ENCODE assay signal across 8 mouse cellular contexts in genomic region chr13:65111961-65112360, GRCm38 (mm10). TPM values are rescaled to one million over a fixed set of nuclear protein-coding genes. Genes with fewer than 3 reads are reported as not detected.
DNase-seq lines count a peak whose midpoint lies in the region; ATAC-seq and TF ChIP-seq lines count a peak whose summit lies in the region.

No protein-coding gene starts in this region.

- WGBS in cerebellum, adult 2 months = 3% methylated on average over 5 of the region's 5 CpGs
- 2% methylated on average over 5 of the region's 5 CpGs for WGBS in embryonic facial prominence, embryonic 11.5 days

- no peaks in the 10 kb centered on the region for H3K9me3 ChIP-seq in embryonic facial prominence, embryonic 11.5 days (replicated peaks; ENCODE audit: control insufficient read depth, low read length)

- no peaks in the 10 kb centered on the region for H3K27me3 ChIP-seq in cerebellum, adult 2 months (ENCODE audit: control insufficient read depth, insufficient read depth, low read length)
- no peaks in the 10 kb centered on the region for H3K27me3 ChIP-seq in embryonic facial prominence, embryonic 11.5 days (ENCODE audit: control insufficient read depth, insufficient read depth, low read length)

- peak overlapping the region; percentile 62 for H3K4me2 ChIP-seq in embryonic facial prominence, embryonic 11.5 days (ENCODE audit: low read depth, low read length)

- peak overlapping the region; percentile 88 for H3K4me3 ChIP-seq in cerebellum, adult 2 months (replicated peaks; ENCODE audit: insufficient read depth, low read depth, low read length)
- peak overlapping the region; percentile 87 for H3K4me3 ChIP-seq in embryonic facial prominence, embryonic 11.5 days (ENCODE audit: low read depth, low read length)

- no peak for TF ChIP-seq CTCF in cerebellum, adult 2 months (IDR thresholded peaks at IDR 0.05; ENCODE audit: borderline replicate concordance, insufficient read depth, low read depth, low read length)

- TF ChIP-seq POLR2A in cerebellum, adult 2 months (IDR thresholded peaks at IDR 0.05; ENCODE audit: borderline replicate concordance, insufficient read depth, low read length) = no peak

- intact Hi-C loops in heart, postnatal 10 days (cut with DNase I) = loop anchor here (5.0 to 10.0 kb wide), 2 partner anchors 130 to 677 kb away; partner anchors contain the start of gene Cdk20

- no peak; the same call in 1 of the 2 replicates for ATAC-seq in embryonic facial prominence, embryonic 11.5 days (replicated peaks; ENCODE audit: insufficient number of reproducible peaks, low FRiP score, low TSS enrichment, low read depth)
- peak; percentile 57 for ATAC-seq in megakaryocyte-erythroid progenitor cell, adult 5-6 weeks (replicated peaks; ENCODE audit: low FRiP score, low TSS enrichment, poor library complexity, severe bottlenecking)

- peaks cover 3% of the 10 kb centered on the region; the same call in 1 of the 2 replicates for H3K4me1 ChIP-seq in cerebellum, adult 2 months (ENCODE audit: control insufficient read depth, insufficient read depth, low read length)
- H3K4me1 ChIP-seq in embryonic facial prominence, embryonic 11.5 days (ENCODE audit: control insufficient read depth, insufficient read depth, low read length) = no peaks in the 10 kb centered on the region

- H3K27ac ChIP-seq in cerebellum, adult 2 months (ENCODE audit: insufficient read depth, low read length) = no peak overlapping the region
- H3K27ac ChIP-seq in embryonic facial prominence, embryonic 11.5 days (replicated peaks; ENCODE audit: low read depth, low read length) = no peak overlapping the region; the same call in 1 of the 2 replicates

- peak overlapping the region; percentile 93 for H3K9ac ChIP-seq in embryonic facial prominence, embryonic 11.5 days (replicated peaks; ENCODE audit: low read length)

- H3K36me3 ChIP-seq in embryonic facial prominence, embryonic 11.5 days (replicated peaks; ENCODE audit: control insufficient read depth, insufficient read depth, low read depth, low read length) = no peaks in the 10 kb centered on the region

- no peak for DNase-seq in cerebellum, adult 2 months
- no peak for DNase-seq in cerebellum, adult 9-11 months
- peak; percentile 20 for DNase-seq in embryonic facial prominence, embryonic 11.5 days (ENCODE audit: low spot score)
- DNase-seq in heart, postnatal 10 days = peak; percentile 15 to 30
- DNase-seq in kidney, postnatal 4 days = peak; percentile 16 to 47
- peak; percentile 18 for DNase-seq in thymus, postnatal 0 days (ENCODE audit: low spot score)
- no peak for DNase-seq in right cerebral cortex, postnatal 25 days

RNA-seq across cellular contexts. Expression of gene Mfsd14b, which starts 0.8 kb away (rescaled TPM):
- 33.0 and 36.8 TPM in 2 replicates for polyA plus RNA-seq in cerebellum, adult 2 months (2012; rRNA removed)
- polyA plus RNA-seq in embryonic facial prominence, embryonic 11.5 days (2014; fragmentation: Nextera tagmentation; extraction: Ambion mirVana) = 52.8 and 56.1 TPM in 2 replicates
- 10 to 100 TPM; 26.8 to 27.9 TPM for total RNA-seq in heart, postnatal 10 days (2021)
- 48.1 and 54.7 TPM in 2 replicates for total RNA-seq in megakaryocyte-erythroid progenitor cell, adult 5-6 weeks (2014; fragmentation: Nextera tagmentation)
- 104 and 116 TPM in 2 replicates for total RNA-seq in megakaryocyte-erythroid progenitor cell, adult 5-6 weeks (2017)
- polyA plus RNA-seq in thymus, postnatal 0 days (2015; fragmentation: Nextera tagmentation; extraction: Ambion mirVana) = 43.7 and 44.3 TPM in 2 replicates

RNA-seq across cellular contexts. Expression of gene Olfr465-ps1, which starts 25.9 kb away (rescaled TPM):
- not detected in 2 replicates for polyA plus RNA-seq in cerebellum, adult 2 months (2012; rRNA removed)
- polyA plus RNA-seq in embryonic facial prominence, embryonic 11.5 days (2014; fragmentation: Nextera tagmentation; extraction: Ambion mirVana) = not detected in 2 replicates
- not detected for total RNA-seq in heart, postnatal 10 days (2021)
- total RNA-seq in megakaryocyte-erythroid progenitor cell, adult 5-6 weeks (2014; fragmentation: Nextera tagmentation) = not detected in 2 replicates
- not detected in 2 replicates for total RNA-seq in megakaryocyte-erythroid progenitor cell, adult 5-6 weeks (2017)
- polyA plus RNA-seq in thymus, postnatal 0 days (2015; fragmentation: Nextera tagmentation; extraction: Ambion mirVana) = not detected in 2 replicates

RNA-seq across cellular contexts. Expression of gene Olfr466, which starts 38.1 kb away (rescaled TPM):
- polyA plus RNA-seq in cerebellum, adult 2 months (2012; rRNA removed) = not detected in 2 replicates
- not detected in 2 replicates for polyA plus RNA-seq in embryonic facial prominence, embryonic 11.5 days (2014; fragmentation: Nextera tagmentation; extraction: Ambion mirVana)
- total RNA-seq in heart, postnatal 10 days (2021) = not detected
- not detected in 2 replicates for total RNA-seq in megakaryocyte-erythroid progenitor cell, adult 5-6 weeks (2014; fragmentation: Nextera tagmentation)
- not detected in 2 replicates for total RNA-seq in megakaryocyte-erythroid progenitor cell, adult 5-6 weeks (2017)
- polyA plus RNA-seq in thymus, postnatal 0 days (2015; fragmentation: Nextera tagmentation; extraction: Ambion mirVana) = not detected in 2 replicates

RNA-seq across cellular contexts. Expression of gene Prss47, which starts 59.4 kb away (rescaled TPM):
- polyA plus RNA-seq in cerebellum, adult 2 months (2012; rRNA removed) = not detected in 2 replicates
- polyA plus RNA-seq in embryonic facial prominence, embryonic 11.5 days (2014; fragmentation: Nextera tagmentation; extraction: Ambion mirVana) = not detected in 2 replicates
- total RNA-seq in heart, postnatal 10 days (2021) = not detected
- total RNA-seq in megakaryocyte-erythroid progenitor cell, adult 5-6 weeks (2014; fragmentation: Nextera tagmentation) = not detected in 2 replicates
- not detected in 2 replicates for total RNA-seq in megakaryocyte-erythroid progenitor cell, adult 5-6 weeks (2017)
- polyA plus RNA-seq in thymus, postnatal 0 days (2015; fragmentation: Nextera tagmentation; extraction: Ambion mirVana) = not detected in 2 replicates

Comparison
In these comparisons a context has a peak if more than half of its experiments do, and no peak if none do; other contexts are left out.
1. DNase-seq: peak in embryonic facial prominence, embryonic 11.5 days (single experiment), heart, postnatal 10 days (2 of 2), kidney, postnatal 4 days (2 of 2) and thymus, postnatal 0 days (single experiment); none in cerebellum, adult 2 months (0 of 2), cerebellum, adult 9-11 months (single experiment) and right cerebral cortex, postnatal 25 days (single experiment).